Mouse (Mus musculus) megakaryocyte, embryonic 14.5 days (primary cell): ENCODE measurements around the gene Mxra7.

Experiments
- FLI1 ChIP-seq: IDR thresholded peaks from 2 replicates; pipeline ENCODE4 v1.6.1; 2012; ENCODE audit warnings: low read length, inconsistent platforms, mixed read lengths
- GATA1 ChIP-seq: IDR thresholded peaks from 3 replicates; pipeline ENCODE4 v1.6.1; 2012; ENCODE audit warnings: mixed read lengths, low read length, inconsistent platforms, borderline replicate concordance

DNA sequence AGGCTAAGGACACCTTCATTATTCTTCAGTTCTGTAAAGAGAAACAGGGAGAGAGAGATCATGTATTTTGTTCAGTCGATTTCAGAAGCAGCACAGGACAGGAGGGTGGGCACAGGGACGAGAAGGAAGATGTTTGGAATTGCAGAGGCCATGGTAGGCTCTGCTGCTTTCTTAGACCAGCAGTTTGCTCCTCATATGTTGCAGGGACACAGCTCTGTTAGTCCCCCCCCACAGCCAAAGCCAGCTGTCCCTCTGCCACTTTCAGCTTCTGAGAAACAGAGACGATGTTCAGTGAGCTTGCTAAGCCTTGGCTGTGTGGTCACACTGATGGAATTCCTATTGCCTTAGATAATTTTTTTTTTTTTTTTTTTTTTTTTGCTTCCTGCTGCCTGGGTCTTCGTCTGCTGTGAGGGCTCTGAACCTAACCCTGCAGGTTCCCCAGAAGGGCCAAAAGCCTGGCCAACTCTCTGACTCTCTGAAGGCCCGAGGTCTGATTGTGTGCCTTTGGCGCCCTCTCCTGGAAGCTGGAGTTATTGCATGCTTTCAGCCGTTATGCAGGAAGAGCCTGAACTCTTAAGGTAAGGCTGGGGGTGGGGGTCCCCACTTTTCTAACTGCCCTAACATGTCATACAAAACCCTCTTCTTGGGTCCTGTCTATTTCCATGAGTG, 19.8 kb downstream of the Mxra7 start:
- TF ChIP-seq GATA1 (no peak), FLI1 (no peak)
